Comparison of ENCODE assay signal across 8 mouse cellular contexts in genomic region chr11:80383626-80384046, GRCm38 (mm10). TPM values are rescaled to one million over a fixed set of nuclear protein-coding genes. Genes with fewer than 3 reads are reported as not detected.
DNase-seq lines count a peak whose midpoint lies in the region; ATAC-seq and TF ChIP-seq lines count a peak whose summit lies in the region.

No protein-coding gene starts in this region.

- H3K9me3 ChIP-seq in forebrain, embryonic 16.5 days (ENCODE audit: control insufficient read depth, low read length) = no peaks in the 10 kb centered on the region

- ATAC-seq in forebrain, embryonic 16.5 days = peak; percentile 14
- ATAC-seq in monocyte, adult 5-6 weeks (replicated peaks; ENCODE audit: insufficient number of reproducible peaks, low FRiP score, low TSS enrichment, poor library complexity, severe bottlenecking) = peak; percentile 38

- H3K4me1 ChIP-seq in bone marrow macrophage, adult 2 months (ENCODE audit: control insufficient read depth, insufficient read depth, low read length) = peaks cover 7% of the 10 kb centered on the region
- peaks cover 31% of the 10 kb centered on the region for H3K4me1 ChIP-seq in forebrain, embryonic 16.5 days (replicated peaks; ENCODE audit: control insufficient read depth, insufficient read depth, low read length)
- H3K4me1 ChIP-seq in liver, adult 2 months (ENCODE audit: control insufficient read depth, insufficient read depth, low read length) = peaks cover 12% of the 10 kb centered on the region

- peak overlapping the region; percentile 28; the same call in 1 of the 2 replicates for H3K4me2 ChIP-seq in forebrain, embryonic 16.5 days (ENCODE audit: low read length)

- no peak for TF ChIP-seq POLR2A in bone marrow macrophage, adult 2 months (IDR thresholded peaks at IDR 0.05; ENCODE audit: borderline replicate concordance, low read depth, low read length)
- no peak for TF ChIP-seq POLR2A in liver, adult 2 months (IDR thresholded peaks at IDR 0.05; ENCODE audit: extremely low read depth, insufficient read depth, low read length)

- peaks cover 22% of the 10 kb centered on the region for H3K79me2 ChIP-seq in liver, adult 2 months (ENCODE audit: control insufficient read depth, insufficient read depth, low read length)

- H3K27ac ChIP-seq in bone marrow macrophage, adult 2 months (ENCODE audit: insufficient read depth, low read depth, low read length) = peak overlapping the region; percentile 81
- H3K27ac ChIP-seq in forebrain, embryonic 16.5 days (ENCODE audit: low read length) = peak overlapping the region; percentile 91
- peak overlapping the region; percentile 94 for H3K27ac ChIP-seq in liver, adult 2 months (replicated peaks; ENCODE audit: insufficient read depth, low read depth, low read length)

- no peaks in the 10 kb centered on the region for H3K27me3 ChIP-seq in forebrain, embryonic 16.5 days (replicated peaks; ENCODE audit: control insufficient read depth, insufficient read depth, low read length)
- H3K27me3 ChIP-seq in liver, adult 2 months (ENCODE audit: control insufficient read depth, insufficient read depth, low read length) = no peaks in the 10 kb centered on the region

- H3K9ac ChIP-seq in forebrain, embryonic 16.5 days (replicated peaks; ENCODE audit: low read depth, low read length) = peak overlapping the region; percentile 65
- H3K9ac ChIP-seq in liver, adult 2 months (ENCODE audit: low read depth, low read length) = peak overlapping the region; percentile 86

- DNase-seq in left cerebral cortex, postnatal 4 days = peak; percentile 23
- DNase-seq in left cerebral cortex, adult 8-10 months (ENCODE audit: low spot score in 2 of 2) = no peak
- DNase-seq in liver, adult 2 months (ENCODE audit: extremely low read depth, low read depth, low spot score) = peak; percentile 64
- no peak for DNase-seq in cerebellum, adult 8-10 months
- no peak for DNase-seq in right cerebral cortex, adult 18-20 months

- H3K36me3 ChIP-seq in forebrain, embryonic 16.5 days (ENCODE audit: control insufficient read depth, insufficient read depth) = peaks cover 9% of the 10 kb centered on the region
- peaks cover 19% of the 10 kb centered on the region for H3K36me3 ChIP-seq in liver, adult 2 months (ENCODE audit: control insufficient read depth, insufficient read depth, low read length)

- under 1% methylated on average over 20 of the region's 20 CpGs for WGBS in forebrain, embryonic 16.5 days
- under 1% methylated on average over 20 of the region's 20 CpGs for WGBS in liver, adult 2 months

- intact Hi-C loops in left cerebral cortex, postnatal 4 days (cut with DNase I) = no loop called here

- no peak for TF ChIP-seq CTCF in bone marrow macrophage, adult 2 months (IDR thresholded peaks at IDR 0.05; ENCODE audit: low read depth, low read length)
- no peak for TF ChIP-seq CTCF in liver, adult 2 months (IDR thresholded peaks at IDR 0.05; ENCODE audit: low read depth, low read length)

- H3K4me3 ChIP-seq in bone marrow macrophage, adult 2 months (ENCODE audit: insufficient read depth, low read length) = peak overlapping the region; percentile 73
- peak overlapping the region; percentile 73 for H3K4me3 ChIP-seq in forebrain, embryonic 16.5 days (replicated peaks; ENCODE audit: low read length)
- H3K4me3 ChIP-seq in liver, adult 2 months (ENCODE audit: insufficient read depth, low read depth, low read length) = peak overlapping the region; percentile 91

RNA-seq across cellular contexts. Expression of gene Zfp207, which starts 0.6 kb away (rescaled TPM):
- 100 to 1,000 TPM; 193 to 206 TPM for total RNA-seq in left cerebral cortex, postnatal 4 days (2021)
- 100 to 1,000 TPM; 100 to 117 (median 107) TPM for total RNA-seq in left cerebral cortex, adult 8-10 months (2022)
- 148 and 154 TPM in 2 replicates for polyA plus RNA-seq in bone marrow macrophage, adult 2 months (2012; ENCODE audit: insufficient read depth, insufficient read length, missing spikeins)
- polyA plus RNA-seq in forebrain, embryonic 16.5 days (2015; fragmentation: Nextera tagmentation; extraction: Ambion mirVana) = 246 and 250 TPM in 2 replicates
- 69.7 and 70.6 TPM in 2 replicates for total RNA-seq in liver, adult 2 months (2014; rRNA removed)
- polyA plus RNA-seq in liver, adult 2 months (2012; rRNA removed) = 33.2 and 40.1 TPM in 2 replicates
- total RNA-seq in monocyte, adult 5-6 weeks (2017) = 195 to 258 TPM (median 204 TPM) in 3 replicates

RNA-seq across cellular contexts. Expression of gene 5730455P16Rik, which starts 5.8 kb away (rescaled TPM):
- 10 to 100 TPM; 41.1 to 45.2 TPM for total RNA-seq in left cerebral cortex, postnatal 4 days (2021)
- 10 to 100 TPM; 49.0 to 55.7 (median 53.1) TPM for total RNA-seq in left cerebral cortex, adult 8-10 months (2022)
- polyA plus RNA-seq in bone marrow macrophage, adult 2 months (2012; ENCODE audit: insufficient read depth, insufficient read length, missing spikeins) = 12.5 and 15.2 TPM in 2 replicates
- 35.3 and 41.6 TPM in 2 replicates for polyA plus RNA-seq in forebrain, embryonic 16.5 days (2015; fragmentation: Nextera tagmentation; extraction: Ambion mirVana)
- total RNA-seq in liver, adult 2 months (2014; rRNA removed) = 10.4 and 11.8 TPM in 2 replicates
- polyA plus RNA-seq in liver, adult 2 months (2012; rRNA removed) = 1.8 and 2.1 TPM in 2 replicates
- total RNA-seq in monocyte, adult 5-6 weeks (2017) = 4.8 to 8.8 TPM (median 8.3 TPM) in 3 replicates

RNA-seq across cellular contexts. Expression of gene Psmd11, which starts 44.8 kb away (rescaled TPM):
- total RNA-seq in left cerebral cortex, postnatal 4 days (2021) = 100 to 1,000 TPM; 117 to 120 TPM
- total RNA-seq in left cerebral cortex, adult 8-10 months (2022) = 100 to 1,000 TPM in 1 of 4 experiments, 10 to 100 TPM in 3; 93.9 to 105 (median 97.8) TPM
- polyA plus RNA-seq in bone marrow macrophage, adult 2 months (2012; ENCODE audit: insufficient read depth, insufficient read length, missing spikeins) = 64.7 and 65.0 TPM in 2 replicates
- polyA plus RNA-seq in forebrain, embryonic 16.5 days (2015; fragmentation: Nextera tagmentation; extraction: Ambion mirVana) = 336 and 357 TPM in 2 replicates
- total RNA-seq in liver, adult 2 months (2014; rRNA removed) = 106 and 128 TPM in 2 replicates
- 56.1 and 63.2 TPM in 2 replicates for polyA plus RNA-seq in liver, adult 2 months (2012; rRNA removed)
- total RNA-seq in monocyte, adult 5-6 weeks (2017) = 47.1 to 87.8 TPM (median 55.9 TPM) in 3 replicates

Comparison
In these comparisons a context has a peak if more than half of its experiments do, and no peak if none do; other contexts are left out.
1. DNase-seq: peak in left cerebral cortex, postnatal 4 days (single experiment) and liver, adult 2 months (single experiment); none in left cerebral cortex, adult 8-10 months (0 of 2), cerebellum, adult 8-10 months (single experiment) and right cerebral cortex, adult 18-20 months (single experiment).
2. Peak in every context shown above with its lines, with median percentiles within 50 percentile points of each other: H3K27ac ChIP-seq and H3K4me3 ChIP-seq.